Mouse (Mus musculus) lung, postnatal 0 days (tissue): ENCODE data around the gene Amn. TPM values are rescaled to one million over a fixed set of nuclear protein-coding genes. Genes with fewer than 3 reads are reported as not detected.

ENCODE experiments used
- ATAC-seq: fragments of 200-750 bp; cut with Nextera tagmentation; 2 replicates; pipeline ENCODE4 v1.8.0; 2017; ENCODE audit warnings: moderate library complexity
- DNase-seq: peaks from one replicate; pipeline ENCODE4 v3.0.0-alpha.2; 2016; ENCODE audit warnings: low spot score
- H3K27ac ChIP-seq: fragments of 300-500 bp; sonication (generic); 2 replicates; pipeline ENCODE4 v1.5.1; 2014; ENCODE audit warnings: antibody characterized with exemption, mild to moderate bottlenecking, low read length, mixed read lengths
- H3K27me3 ChIP-seq: fragments of 300-500 bp; sonication (generic); replicated peaks from 2 replicates; pipeline ENCODE4 v1.6.1; 2014; ENCODE audit warnings: low read length, mixed read lengths; ENCODE audit not compliant: insufficient read depth
- H3K36me3 ChIP-seq: fragments of 300-500 bp; sonication (generic); 2 replicates; pipeline ENCODE4 v1.6.1; 2014; ENCODE audit warnings: low read length, mixed read lengths; ENCODE audit not compliant: insufficient read depth
- H3K4me1 ChIP-seq: fragments of 300-500 bp; sonication (generic); 2 replicates; pipeline ENCODE4 v1.6.1; 2014; ENCODE audit warnings: antibody characterized with exemption, low read depth, low read length, mixed read lengths; ENCODE audit not compliant: insufficient read depth
- H3K4me2 ChIP-seq: fragments of 300-500 bp; sonication (generic); replicated peaks from 2 replicates; pipeline ENCODE4 v1.6.1; 2014; ENCODE audit warnings: low read depth, mild to moderate bottlenecking, low read length, moderate library complexity, mixed read lengths
- H3K4me3 ChIP-seq: fragments of 300-500 bp; sonication (generic); 2 replicates; pipeline ENCODE4 v1.5.1; 2014; ENCODE audit warnings: low read depth, low read length
- H3K9ac ChIP-seq: fragments of 300-500 bp; sonication (generic); replicated peaks from 2 replicates; pipeline ENCODE4 v1.6.1; 2014; ENCODE audit warnings: low read depth, mild to moderate bottlenecking
- H3K9me3 ChIP-seq: fragments of 300-500 bp; sonication (generic); 2 replicates; pipeline ENCODE4 v1.6.1; 2016; ENCODE audit warnings: low read length, mixed read lengths
- CTCF ChIP-seq: IDR thresholded peaks from 2 replicates; pipeline ENCODE4 v1.5.1; 2016; ENCODE audit warnings: antibody characterized with exemption, mild to moderate bottlenecking
- EP300 ChIP-seq: IDR thresholded peaks from 2 replicates; pipeline ENCODE4 v1.6.1; 2016; ENCODE audit warnings: antibody characterized with exemption, mild to moderate bottlenecking, control low read depth
- WGBS: fragments of 180-500 bp; shearing (Covaris S2); extraction: QIAGEN DNeasy Blood & Tissue Kit; methylation state at CpG from one replicate; pipeline ENCODE4 v1.1.7; 2014; 5-methylcytosine and 5-hydroxymethylcytosine counted together
- polyA plus RNA-seq: library from polyadenylated mRNA; unstranded; fragments of >200 nt; fragmentation: Nextera tagmentation; extraction: Ambion mirVana; gene quantifications from 2 replicates; pipeline ENCODE4 v1.2.1, GENCODE M21; 2015

The Amn gene
- polyA plus RNA-seq, 1 experiment from 2014 or later, result 0.31 TPM

DNA sequence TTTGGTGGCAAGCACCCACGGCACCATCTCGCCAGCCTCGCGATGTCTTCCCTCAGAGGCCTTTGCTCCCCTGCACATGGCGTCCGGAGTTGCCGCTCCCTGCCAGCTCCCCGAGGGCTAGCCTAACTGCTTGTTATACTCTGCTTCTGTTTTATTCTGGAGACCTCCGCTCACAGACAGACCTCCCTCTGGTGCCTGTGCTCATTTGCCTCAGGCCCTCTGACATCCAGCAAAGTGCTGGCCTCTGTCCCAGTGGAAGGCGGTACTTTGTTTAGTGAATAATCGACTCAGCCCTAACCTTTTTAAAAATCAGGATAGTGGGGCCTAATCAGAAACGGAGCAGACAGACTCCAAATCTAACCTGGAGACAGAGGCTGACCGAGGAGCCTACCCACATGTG is 50.9 kb downstream of the Amn start:
- Histone ChIP-seq H3K9ac (no peak overlapping the region), H3K4me3 (no peak overlapping the region), H3K36me3 (peaks cover 68% of the 10 kb centered on the region), H3K9me3 (no peaks in the 10 kb centered on the region), H3K4me1 (no peaks in the 10 kb centered on the region), H3K27ac (no peak overlapping the region), H3K27me3 (no peaks in the 10 kb centered on the region), H3K4me2 (no peak overlapping the region)
- DNase-seq (no peak), ATAC-seq (no peak)
- TF ChIP-seq EP300, result no peak
- TF ChIP-seq CTCF, result no peak
- 78% methylated on average over 13 of the region's 13 CpGs for WGBS

- Histone ChIP-seq H3K27me3 (no peaks in the 10 kb centered on the region), H3K27ac (no peak overlapping the region), H3K4me3 (no peak overlapping the region), H3K9me3 (no peaks in the 10 kb centered on the region), H3K4me1 (no peaks in the 10 kb centered on the region), H3K36me3 (peaks cover 64% of the 10 kb centered on the region), H3K9ac (no peak overlapping the region), H3K4me2 (no peak overlapping the region)
- ATAC-seq (no peak), DNase-seq (no peak)
- no peak for TF ChIP-seq EP300
- TF ChIP-seq CTCF, result no peak
- WGBS, result 82% methylated on average over 4 of the region's 4 CpGs
Measured at GRCm38 (mm10) chr12:111323423-111323822, 52.5 kb downstream of the Amn start.

DNA sequence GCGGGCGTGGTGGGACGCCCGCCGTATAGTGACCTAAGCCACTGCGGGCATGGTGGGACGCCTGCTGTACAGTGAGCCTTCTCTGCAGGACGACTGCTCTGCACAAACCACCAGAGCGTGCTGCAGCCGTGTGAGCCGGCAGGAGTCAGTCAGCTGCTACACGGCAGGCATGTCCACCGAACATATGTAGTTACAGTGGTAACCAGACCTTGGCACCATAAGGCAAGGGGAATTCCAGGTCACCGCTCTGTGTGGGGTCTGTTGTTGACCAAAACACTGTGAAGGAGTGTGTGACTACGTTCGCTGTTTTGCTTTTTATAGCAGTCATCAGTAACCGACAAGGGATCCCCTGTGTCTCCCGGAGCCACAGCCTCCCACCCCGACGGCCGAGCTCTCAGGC is 53.6 kb downstream of the Amn start:
- WGBS, result 95% methylated on average over 21 of the region's 21 CpGs
- H3K27ac ChIP-seq, result no peak overlapping the region
- peaks cover 55% of the 10 kb centered on the region for H3K36me3 ChIP-seq
- no peak for ATAC-seq
- TF ChIP-seq EP300 (no peak), CTCF (no peak)
- no peaks in the 10 kb centered on the region for H3K4me1 ChIP-seq
- no peaks in the 10 kb centered on the region for H3K9me3 ChIP-seq
- H3K27me3 ChIP-seq, result no peaks in the 10 kb centered on the region
- no peak for DNase-seq
- no peak overlapping the region for H3K4me3 ChIP-seq
- H3K4me2 ChIP-seq, result no peak overlapping the region
- no peak overlapping the region for H3K9ac ChIP-seq

DNA sequence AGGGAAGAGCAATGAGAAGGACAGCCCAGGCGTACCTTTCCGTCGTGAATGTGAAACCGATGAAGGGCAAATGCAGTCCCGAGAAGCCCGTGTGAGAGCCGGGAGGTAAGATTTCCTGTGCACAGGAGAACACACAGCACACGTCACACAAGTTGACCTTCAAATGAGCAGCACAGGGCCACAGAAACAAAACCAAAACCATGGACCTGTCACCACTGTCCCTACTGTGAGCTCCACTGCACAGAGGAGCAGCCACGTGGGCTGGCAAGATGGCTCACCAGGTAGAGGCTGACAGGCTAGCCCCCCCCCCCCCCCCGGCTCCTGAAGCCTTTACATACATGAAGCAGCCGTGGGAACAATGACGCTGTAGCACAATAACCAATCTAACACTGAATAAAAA is 54.1 kb downstream of the Amn start:
- Histone ChIP-seq H3K27me3 (no peaks in the 10 kb centered on the region), H3K9ac (no peak overlapping the region), H3K4me3 (no peak overlapping the region), H3K36me3 (peaks cover 51% of the 10 kb centered on the region), H3K9me3 (no peaks in the 10 kb centered on the region), H3K4me2 (no peak overlapping the region), H3K27ac (no peak overlapping the region), H3K4me1 (no peaks in the 10 kb centered on the region)
- 94% methylated on average over 12 of the region's 12 CpGs for WGBS
- no peak for TF ChIP-seq CTCF
- no peak for TF ChIP-seq EP300
- DNase-seq, result no peak
- no peak for ATAC-seq

DNA sequence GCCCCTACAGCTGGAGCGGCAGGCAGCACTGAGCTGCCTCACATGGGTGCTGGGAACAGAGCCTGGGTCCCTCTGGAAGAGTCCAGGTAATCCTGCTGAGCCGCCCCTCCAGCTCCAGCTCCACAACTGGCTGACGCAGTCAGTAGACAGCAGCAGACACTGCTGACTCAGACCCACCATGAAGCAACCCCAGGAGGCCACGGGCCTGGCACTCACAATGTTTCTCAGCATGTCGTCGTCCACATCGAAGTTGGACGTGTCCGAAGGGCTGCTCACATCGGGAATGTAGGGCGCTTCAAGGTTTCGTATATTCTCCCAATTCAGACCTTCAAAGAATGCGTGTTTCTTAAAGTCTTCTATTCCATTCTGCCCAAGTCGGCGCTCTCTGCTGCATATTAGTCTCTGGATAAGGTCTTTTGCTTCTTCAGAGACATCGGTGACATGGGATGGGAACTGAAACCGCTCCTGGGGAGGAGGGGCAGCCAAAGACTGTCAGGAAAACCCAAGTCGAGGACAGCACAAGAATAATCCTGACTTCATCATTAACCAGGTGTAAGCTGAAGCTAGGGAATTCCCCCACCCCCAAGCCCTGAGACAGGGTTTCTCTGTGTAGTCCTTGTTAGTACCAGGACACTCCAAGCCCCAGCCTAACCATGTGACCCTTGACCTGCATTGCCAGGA is 55.0 kb downstream of the Amn start:
- no peak for TF ChIP-seq EP300
- no peak for TF ChIP-seq CTCF
- Histone ChIP-seq H3K9me3 (no peaks in the 10 kb centered on the region), H3K27ac (no peak overlapping the region), H3K4me3 (no peak overlapping the region), H3K36me3 (peaks cover 48% of the 10 kb centered on the region), H3K9ac (no peak overlapping the region), H3K4me1 (no peaks in the 10 kb centered on the region), H3K4me2 (no peak overlapping the region), H3K27me3 (no peaks in the 10 kb centered on the region)
- WGBS, result 91% methylated on average over 18 of the region's 18 CpGs
- no peak for DNase-seq
- no peak for ATAC-seq

Other genes with a start within 250 kb of the Amn start
- gene Rcor1, start 231.7 kb upstream of the Amn start, polyA plus RNA-seq, result 6.7 and 9.5 TPM in 2 replicates
- 3.1 and 4.7 TPM in 2 replicates for gene Traf3, start 104.7 kb upstream of the Amn start, polyA plus RNA-seq
- not detected in 2 replicates for gene 4930595D18Rik, start 86.6 kb upstream of the Amn start, polyA plus RNA-seq
- gene Cdc42bpb, start 106.6 kb downstream of the Amn start, polyA plus RNA-seq, result 29.0 and 32.5 TPM in 2 replicates
- 0.37 and 1.1 TPM in 2 replicates for gene Lbhd2, start 135.7 kb downstream of the Amn start, polyA plus RNA-seq
- gene Exoc3l4, start 145.9 kb downstream of the Amn start, polyA plus RNA-seq, result 21.3 and 24.4 TPM in 2 replicates
- 17.0 and 26.3 TPM in 2 replicates for gene Tnfaip2, start 171.4 kb downstream of the Amn start, polyA plus RNA-seq
- 1.9 and 2.7 TPM in 2 replicates for gene Gm266, start 214.7 kb downstream of the Amn start, polyA plus RNA-seq